Mouse (Mus musculus) embryo, embryonic 9.5 days (tissue): ENCODE results near the gene Maats1.

ENCODE experiments used
- DNase-seq: peaks from one replicate; pipeline ENCODE4 v3.0.0-alpha.2; 2017; ENCODE audit errors: extremely low spot score

The Maats1 gene

DNA sequence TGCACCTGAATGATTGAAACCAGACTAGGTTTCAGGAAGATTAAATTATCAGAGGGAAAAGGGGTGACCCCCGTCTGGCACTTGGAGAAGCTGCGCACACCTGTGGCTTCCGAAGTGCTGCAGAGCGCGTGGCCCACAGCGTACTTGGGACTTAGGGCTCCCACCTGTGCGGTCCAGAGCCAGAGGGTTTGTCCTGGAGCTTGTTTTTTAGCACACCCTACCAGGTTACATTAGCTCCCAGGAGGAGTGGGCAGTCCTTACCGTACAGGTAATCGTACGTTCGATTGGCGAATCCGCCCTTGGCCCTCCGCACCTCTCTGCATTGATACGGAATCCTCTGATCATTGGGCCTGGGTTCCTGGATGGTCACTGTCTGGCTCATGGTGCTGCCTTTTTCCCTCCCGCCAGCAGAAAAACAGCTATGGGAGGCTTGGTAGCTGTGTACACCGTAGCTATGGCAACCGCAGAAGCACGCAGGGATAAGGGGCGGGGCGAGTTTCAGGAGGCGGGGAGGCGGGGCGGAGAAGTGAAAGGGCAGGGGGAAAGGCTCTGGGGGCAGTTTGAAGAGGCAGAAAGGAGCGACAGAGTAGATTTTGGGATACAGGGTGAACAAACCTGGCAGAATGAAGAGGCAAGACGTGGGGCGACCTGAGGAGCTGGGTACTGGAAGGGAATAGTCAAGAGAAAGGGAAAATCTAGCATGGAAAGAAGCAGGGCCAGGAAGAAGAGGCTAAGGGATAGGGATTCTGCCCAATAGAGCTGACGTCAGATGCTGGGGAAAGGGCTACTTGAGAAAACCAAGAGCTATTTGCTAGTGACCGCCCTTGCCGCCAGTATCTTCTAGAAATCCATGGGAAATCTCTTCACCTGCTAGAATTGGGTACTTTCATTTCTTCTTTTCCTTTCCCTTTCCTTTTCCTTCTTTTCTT, at the start of gene Maats1:
TSS of gene Maats1 (minus strand) at position 748 of the 929 bp plus-strand sequence.
- DNase-seq, result peak; percentile 92

DNA sequence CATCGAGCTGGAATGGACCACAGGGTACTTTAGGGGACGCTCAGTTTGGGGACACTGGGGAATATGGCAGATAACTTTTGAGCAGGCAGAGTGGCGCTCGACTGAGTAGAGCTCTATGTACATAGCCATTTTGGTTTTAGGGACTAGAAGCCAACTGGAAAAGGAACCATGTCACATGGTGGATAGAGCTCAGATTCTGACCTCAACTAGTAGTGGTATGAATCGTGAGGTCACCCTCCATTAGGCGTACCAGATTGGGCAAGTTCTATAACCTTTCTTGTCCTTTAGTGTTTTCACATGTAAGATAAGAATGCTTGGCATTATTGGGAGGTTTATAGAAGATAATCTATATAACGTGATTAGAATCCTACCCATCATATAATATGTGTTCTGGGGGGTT, 48.4 kb upstream of the Maats1 start:
- DNase-seq, result no peak

DNA sequence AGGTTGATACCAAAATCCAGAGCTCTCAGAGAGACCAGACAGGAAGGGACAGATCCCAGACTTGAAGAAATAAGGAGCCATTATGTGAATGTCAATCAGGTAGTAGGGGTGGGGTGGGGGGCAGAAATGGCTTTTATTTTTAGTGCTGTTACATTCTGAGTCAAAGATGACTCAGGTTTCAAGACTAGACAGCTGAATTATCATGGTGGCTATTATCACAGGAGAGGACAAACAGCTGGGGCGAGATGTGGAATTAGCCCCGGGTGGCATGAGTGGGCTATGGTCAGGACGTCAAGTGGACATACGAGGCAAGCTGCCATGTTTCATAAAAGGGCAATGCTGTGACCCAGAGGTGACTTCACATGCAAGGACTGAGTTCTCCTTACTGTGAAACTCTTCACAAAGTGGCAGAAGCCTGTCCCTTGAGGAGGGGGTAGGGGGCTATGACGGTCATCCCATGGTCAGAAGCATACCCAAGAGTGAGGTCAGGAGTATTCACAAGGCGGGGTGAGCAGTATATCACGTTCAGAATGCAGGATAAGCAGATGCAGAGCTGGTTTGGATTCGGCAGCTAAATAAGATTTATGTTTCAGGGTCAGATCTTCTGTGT, 47.4 kb upstream of the Maats1 start:
- DNase-seq, result no peak

DNA sequence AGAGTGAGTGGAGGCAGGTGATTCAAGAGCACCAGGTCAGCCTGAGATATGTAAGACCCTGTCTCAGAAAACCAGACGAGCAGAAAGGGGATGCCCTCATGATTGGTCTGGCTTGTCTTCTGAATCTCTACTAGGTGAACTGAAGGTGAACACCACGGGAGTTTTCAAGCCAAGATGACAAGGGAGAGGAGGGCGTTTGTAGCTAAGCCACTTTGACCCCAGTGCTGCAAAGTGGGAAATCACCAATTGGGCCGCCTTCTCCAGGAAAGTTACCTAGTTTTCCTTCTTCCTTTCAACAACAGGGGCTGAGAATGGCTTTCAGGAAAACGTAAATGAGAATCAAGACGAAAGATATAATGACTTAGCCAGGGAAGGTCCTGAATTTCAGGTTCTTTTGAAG, 46.8 kb upstream of the Maats1 start:
- no peak for DNase-seq

DNA sequence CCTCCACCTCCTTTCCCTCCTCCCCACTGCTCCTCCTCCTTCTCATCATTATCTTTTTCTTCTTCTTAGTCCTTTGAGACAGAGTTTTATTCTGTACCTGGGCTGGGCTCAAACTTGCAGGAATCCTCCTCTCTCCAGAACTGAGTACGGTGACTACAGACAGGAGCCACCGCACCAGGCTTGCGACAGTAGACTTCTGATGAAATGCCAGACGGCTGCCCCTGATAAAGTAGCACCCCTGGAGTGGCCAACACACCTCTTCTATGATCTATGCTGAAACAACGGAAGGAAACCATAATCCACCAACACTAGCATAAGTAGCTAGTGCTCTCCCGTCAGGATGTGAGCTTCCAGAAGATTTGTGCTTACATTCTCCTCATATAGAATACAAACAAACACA, 45.4 kb upstream of the Maats1 start:
- DNase-seq, result no peak

DNA sequence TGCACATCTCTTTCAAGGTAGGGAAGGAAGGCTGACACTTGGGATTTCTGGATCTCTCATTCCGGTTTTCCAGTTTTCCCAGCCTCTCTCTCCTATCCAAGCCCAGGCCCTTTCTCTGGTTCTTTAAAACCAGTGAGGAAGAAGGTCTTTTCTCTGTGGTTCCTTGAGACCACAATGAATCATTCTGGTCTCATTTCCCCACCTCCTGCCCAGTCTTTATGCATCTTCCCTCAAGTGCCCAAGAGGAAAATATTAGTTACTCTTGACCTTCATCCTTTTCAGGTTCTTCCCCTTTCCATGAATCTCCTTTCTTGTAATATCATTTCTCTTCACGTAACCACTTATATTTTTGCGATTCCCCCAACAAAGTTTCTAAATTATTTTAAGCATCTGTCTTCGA, 43.8 kb upstream of the Maats1 start:
- no peak for DNase-seq

DNA sequence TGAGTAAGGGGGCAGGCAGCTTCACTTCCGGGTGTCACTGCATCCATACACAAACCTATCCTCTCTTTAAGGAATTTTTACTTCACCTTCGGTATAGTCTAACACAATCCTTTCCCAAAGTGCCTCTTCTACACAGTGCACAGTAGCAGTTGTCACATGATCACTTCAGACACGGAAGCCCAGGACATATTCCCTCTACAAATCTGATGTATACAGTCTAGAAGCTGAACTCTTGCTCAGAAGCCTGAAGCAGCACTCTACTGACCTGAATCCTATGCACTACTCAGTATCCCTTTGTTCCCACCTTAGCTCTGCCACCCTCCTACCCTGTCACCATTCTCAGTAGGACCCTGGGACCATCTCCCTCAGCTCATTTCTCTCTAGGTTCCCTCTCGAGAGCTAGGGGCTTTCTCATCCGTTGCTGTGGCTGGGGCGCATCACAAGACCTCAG, 43.3 kb upstream of the Maats1 start:
- DNase-seq, result no peak

DNA sequence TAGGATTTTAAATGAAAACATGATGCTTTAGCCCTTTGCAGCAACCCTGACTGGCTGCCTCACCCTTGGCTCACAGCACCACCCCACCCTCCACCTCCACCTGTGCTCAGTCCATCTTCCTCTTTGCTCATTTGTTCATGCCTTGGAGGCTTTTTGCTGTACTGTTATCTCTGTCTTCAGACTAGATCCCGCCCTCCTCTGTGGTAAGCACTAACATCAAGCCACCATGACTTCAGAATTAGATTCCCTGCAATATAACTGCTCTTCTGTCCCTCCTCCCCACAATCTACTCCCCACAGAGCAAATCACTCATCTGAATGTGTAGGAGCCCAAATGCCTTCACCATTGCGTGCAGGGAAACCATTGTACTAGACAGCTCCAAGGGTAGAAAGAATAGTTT, 41.7 kb upstream of the Maats1 start:
- DNase-seq, result no peak

DNA sequence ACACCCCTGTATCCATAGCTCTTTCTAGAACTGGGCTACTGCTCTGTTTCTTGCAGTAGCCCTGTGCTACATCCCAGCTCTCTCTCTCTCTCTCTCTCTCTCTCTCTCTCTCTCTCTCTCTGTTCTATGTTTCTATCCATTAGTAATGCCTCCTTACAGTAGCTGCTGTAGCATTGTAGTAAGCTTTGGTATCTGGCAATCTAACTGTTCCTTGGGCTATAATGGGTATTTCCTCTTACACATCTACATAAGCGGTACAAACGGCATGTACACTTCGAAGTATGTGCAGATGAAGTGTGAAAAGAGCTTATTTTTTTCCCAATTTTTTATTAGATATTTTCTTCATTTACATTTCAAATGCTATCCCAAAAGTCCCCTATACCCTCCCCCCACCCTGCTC, 38.0 kb upstream of the Maats1 start:
- DNase-seq, result no peak

DNA sequence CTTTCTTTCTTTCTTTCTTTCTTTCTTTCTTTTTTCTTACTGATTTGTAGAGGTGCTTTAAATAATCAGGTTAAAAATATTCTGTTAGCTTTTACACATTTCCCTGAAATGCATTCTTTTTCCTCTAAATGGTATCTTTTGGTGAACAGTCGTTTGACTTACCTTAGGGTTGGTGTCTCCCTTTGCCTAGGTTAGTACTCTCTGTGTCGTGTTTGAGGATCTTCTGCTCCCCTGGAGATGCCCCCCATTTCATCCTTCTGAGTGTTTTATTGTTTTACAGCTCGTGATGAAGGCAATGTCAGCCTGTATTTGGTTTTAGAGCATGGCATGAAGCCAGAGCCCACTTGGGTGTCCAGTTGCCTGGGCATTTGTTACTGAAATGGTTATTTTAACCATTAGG, 37.5 kb upstream of the Maats1 start:
- no peak for DNase-seq

DNA sequence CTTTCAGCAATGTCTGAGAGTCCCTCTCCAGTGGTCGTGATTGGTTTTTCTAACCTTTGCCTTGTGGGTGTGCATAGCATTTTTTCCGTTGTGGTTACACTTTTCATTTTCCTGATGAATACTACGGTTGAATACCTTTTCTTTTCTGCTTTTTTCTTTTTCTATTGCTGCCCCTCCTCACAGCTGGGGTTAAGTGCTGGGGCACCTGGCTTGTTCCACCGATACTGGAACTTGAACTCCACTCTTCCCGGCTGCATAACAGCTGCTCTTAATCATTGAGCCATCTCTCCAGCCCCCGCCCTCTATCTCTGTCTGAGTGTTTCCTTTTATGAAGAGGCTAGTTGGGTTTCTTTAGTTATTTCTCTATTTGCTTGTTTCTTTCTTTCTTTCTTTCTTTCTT, 37.1 kb upstream of the Maats1 start:
- DNase-seq, result no peak

DNA sequence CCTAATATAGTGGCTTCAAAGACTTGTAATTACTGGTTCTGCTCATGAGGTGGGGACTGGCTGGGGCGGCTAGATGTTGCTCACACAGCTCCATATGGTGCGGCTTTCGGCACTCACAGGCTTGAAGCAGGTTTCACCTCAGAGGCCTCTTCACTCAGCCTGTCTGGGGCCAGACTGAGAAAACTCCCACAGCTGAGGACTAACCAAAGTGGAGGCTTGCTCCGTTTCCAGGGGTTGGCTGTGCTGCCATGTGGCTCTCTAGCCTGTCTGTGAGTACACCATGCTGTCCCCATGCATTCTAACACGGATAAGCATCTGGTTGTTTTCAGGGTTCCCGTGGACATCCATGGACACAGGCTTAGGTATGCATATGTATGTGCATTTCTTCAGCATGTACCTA, 36.6 kb upstream of the Maats1 start:
- no peak for DNase-seq

DNA sequence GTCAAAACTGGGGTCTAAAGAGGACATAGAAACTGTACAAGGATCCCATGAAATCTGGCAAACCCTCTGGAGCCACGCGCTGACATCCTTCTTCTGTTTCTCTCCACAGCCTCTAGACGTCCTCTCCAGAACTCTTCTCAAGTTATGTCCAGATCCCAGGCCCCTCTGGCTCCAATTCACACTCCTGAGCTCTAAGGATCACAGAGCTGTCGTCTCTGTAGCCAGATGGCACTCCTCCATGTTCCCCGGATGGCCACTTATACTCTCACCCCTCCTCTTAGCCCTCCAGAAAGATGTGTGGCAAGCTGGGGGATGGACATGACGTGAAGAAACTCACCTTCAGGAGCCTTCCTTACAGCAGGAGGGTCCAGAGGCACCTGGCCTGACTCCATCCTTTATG, 35.6 kb upstream of the Maats1 start:
- no peak for DNase-seq

DNA sequence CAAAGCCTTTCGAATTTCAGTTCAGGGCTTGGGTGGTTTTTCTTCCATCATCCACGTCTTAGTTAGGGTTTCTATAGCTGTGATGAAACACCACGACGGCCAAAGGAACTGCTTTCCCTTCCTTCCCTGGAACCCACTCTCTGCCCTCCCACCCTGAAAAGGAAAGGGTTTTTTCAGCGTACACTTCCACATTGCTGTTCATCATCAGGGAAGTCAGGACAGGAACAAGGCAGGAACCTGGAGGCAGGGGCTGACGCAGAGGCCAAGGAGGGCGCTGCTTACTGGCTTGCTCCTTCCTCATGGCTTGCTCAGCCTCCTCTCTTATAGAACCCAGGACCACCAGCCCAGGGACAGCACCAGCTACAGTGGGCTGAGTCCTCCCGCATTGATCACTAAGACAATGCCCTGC, 34.9 kb upstream of the Maats1 start:
- no peak for DNase-seq

DNA sequence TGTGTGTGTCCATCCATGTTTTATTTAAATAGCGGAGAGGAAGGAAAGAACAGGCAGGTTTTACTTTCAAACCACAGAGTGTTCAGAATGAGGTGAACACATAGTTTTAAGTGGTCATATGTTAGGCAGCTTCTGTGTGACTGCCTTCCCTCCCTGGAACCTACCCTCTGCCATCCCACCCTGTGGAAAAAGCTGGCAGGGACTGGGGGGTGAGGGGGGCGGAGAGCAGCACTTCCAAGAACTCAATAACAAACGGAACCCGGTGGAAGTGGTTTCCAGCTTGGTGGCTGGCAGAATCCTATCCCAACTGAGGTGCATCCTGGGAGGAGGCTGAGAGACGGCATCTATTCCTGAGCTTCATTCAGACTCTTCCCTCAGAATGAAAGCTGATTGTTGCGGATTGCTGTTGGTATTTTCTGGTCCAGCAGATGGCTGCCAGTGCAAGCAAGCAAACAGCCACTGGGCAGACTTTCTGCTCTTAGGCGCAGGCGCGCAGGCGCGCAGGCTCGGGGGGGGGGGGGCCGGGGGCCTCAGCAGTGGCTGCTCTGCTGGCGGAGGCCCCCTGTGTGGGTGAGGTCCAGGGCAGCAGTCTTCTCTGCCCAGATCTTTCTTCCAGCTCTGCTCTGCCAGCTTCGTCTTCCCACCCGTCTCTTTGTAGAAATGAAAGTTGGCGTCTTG, 34.4 kb upstream of the Maats1 start:
- DNase-seq, result peak; percentile 60

DNA sequence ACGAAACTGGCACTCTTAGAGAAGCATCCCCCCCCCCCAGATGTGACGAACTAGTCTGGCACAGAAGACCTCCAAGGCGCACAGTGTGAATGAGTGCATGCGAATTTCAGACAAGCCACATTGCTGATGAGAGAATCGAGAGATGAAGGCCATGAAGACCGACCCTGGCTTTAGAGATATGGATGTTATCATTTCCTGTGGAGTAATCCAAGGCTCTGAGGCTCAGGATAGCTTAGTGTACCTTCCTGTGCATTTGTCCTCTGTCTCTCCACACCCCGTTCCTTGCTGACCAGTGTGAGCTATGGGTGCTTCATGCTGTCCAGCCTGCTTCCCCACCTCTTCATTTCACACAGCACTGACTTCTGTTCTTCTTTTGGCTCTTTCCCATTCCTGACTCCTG, 33.2 kb upstream of the Maats1 start:
- no peak for DNase-seq

DNA sequence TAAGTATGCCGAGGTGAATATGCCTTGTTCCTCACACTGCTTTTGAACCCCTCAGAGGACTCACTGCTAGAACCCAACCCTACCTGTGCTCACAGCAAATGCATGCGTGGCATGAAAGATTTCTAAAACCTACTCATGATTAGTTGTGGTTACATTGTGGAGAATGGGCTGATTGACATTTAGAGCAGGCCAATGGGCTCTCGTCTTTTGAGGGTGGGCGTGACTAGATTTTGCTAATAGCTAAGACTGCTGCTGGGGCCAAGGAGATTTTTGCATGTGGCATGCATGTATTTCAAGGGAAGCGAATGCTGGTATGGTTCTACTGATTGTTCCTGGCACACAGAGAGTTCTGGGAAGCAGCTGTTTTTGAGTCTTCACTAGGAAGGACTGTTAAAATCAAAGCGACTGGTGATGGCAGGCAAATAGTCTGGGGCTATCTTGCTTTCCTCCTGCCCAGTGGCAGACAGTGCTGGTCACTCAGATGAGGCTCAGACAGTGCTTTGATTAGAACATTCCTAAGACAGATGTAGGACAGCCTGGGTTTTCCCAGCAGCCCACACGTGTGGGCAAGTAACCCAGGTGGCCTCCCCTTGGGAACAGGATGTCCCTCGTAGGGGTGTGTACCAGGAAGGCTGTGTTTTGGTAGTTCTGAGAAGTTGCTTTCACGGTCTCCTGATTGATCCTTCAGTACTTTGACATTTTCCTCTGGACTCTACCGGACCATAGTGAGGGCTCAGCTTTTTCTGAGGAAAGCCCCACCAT, 32.6 kb upstream of the Maats1 start:
- DNase-seq, result no peak

DNA sequence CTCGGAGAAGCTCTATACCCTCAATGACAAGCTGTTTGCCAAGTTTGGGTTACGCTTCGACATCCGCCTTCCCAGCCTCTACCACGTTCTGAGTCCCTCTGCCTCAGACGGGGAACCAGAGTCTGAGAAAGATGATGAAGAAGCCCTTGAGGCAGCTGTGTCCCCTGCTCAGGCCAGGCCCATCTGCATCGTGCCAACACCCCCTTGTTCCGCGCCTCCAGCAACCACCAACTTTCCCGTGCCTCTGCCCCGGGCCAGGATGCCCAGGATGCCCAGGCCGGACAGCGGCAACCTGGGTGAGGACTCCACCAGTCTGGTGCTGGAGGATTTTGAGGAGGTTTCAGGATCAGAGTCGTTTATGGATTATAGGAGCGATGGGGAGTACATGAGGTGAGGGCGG, 32.0 kb upstream of the Maats1 start:
- no peak for DNase-seq

DNA sequence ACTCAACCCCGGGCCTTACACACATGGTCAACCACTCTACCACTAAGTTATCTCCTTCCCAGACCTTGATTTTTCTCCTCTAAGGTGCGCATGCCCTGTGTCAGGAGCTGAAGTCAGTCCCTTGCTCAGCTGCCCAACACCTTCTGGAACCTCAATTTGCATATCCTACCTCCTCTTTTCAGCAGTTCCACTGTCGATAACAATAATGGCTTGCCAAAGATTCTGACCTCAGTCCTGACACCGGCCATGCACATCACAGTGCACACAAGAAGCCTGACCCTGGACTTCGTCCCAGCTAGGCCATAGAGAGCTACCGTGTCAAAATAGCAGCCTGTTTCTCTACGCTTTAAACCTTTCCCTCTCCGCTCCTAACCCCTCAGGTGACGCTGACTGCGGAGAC, 31.5 kb upstream of the Maats1 start:
- no peak for DNase-seq

DNA sequence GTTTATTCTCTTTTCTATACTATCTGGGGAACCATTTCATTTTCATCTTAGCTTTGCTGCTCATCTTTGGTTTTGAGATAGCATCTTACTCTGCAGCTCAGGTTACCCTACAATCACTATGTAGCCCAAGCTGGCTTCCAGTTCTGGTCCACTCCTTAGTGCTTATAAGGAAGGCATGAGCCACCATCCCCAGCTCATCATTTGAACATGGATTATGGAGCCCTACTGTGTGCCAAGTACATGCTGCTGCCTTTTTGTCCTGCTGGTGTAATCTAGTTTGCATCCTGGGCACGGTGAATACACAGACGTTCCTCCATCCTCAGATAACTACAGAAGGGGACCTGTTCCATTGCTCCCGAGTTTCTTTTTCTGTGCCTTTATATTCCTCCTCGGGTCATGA, 30.9 kb upstream of the Maats1 start:
- no peak for DNase-seq

DNA sequence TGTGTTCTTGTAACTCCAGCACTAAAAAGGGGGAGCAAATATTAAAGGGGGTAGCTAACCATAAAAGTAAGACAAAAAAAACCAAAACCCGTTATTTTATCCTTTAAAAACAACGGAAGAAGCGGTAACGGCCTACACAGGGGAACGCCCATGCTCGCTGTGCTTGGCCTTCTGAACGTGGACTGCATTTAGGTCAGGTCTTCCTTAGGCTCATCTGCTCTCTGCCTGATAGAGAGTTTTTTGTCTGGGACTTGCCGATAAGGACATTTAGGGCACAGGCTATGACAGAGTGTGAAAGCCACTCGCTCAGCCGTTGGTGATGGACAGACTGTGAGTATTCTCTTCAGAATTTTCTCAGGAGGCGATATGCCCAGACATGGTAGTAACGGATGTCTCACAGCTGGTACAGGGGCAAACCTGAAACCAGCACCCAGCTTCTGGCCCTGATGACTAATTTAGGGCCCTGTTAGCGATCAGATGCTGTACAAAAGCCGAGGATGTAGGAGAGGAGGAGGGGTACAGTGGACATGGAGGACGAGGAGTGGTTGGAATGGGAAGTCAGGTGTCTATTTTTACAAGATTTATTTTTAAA, 29.9 kb upstream of the Maats1 start:
- DNase-seq, result no peak
